Mouse (Mus musculus): Measurements from ENCODE around the gene Sergef.

Gene Sergef

DNA sequence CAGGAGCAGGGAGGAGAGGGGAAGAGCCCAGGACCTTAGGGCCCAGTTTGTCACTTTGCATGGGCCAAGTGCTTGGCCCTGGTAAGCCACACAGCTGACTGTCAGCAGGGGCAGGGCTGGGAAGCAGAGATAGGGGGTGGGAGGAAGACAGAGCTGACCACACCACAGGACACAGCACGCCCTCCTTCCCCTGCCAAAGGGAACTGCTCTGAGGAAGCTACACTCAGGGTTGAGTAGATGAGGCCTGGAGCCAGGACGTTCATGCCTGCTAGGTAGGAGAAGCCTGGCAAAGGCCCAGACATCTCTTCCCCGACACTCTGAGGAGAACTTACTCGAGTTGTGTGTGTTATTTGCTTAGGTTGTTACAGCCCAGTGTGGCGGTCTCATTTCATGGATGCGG lies 193.7 kb downstream of the Sergef start:
- no peak for DNase-seq (ENCODE audit: low read depth)

GRCm38 (mm10) chr7:46443163-46443562 lies 196.4 kb downstream of the Sergef start:
- DNase-seq (ENCODE audit: low read depth), result no peak

DNA sequence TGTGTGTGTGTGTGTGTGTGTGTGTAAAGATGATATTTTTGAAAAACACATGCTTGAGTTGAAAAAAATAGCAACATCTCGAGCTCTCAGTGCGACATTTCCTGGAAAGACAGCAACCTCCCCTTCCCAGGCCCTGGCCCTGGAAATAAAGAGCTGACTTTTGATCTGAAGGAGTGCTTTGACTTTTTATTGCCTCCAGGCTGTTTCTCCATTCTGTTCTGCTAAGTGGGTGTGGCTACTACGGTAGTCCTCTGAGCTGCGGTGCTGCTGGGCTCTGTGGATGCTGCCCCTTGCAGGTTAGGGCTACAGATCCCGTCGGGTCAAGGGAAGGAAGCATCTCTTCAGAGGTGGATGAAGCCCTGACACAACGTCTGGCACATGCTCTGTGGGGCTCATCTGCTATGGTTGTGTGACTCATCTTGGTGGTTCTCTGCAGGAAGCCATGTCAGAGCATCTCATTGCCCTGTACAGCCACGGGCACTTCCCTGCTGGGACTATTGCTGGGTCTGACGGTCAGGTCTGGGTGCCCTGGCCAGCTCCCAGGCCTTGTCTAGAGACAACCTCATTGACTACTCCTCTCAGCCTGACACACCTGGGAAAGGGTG lies 201.0 kb downstream of the Sergef start:
- no peak for DNase-seq (ENCODE audit: low read depth)

GRCm38 (mm10) chr7:46435833-46436232 lies 203.8 kb downstream of the Sergef start:
- no peak for DNase-seq (ENCODE audit: low read depth)

DNA sequence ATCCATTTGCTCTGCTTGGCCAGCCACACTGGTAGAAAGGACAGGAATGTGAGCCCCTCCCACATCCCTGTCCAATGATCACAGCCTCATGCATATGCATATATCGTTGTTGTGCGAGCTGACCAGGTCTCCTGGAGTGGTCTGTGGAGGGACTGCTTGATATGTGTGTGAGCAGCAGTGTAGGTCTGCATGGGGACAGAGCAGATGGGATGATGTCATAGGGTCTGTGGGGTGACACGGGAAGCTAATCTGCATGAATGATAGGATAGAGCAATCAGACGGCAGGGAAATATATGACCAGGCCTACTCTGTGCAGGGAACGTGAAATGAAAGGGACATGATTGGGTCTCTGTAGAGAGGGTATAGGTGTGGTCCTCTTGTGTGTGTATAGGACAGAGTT lies 205.7 kb downstream of the Sergef start:
- no peak for DNase-seq (ENCODE audit: low read depth)

- no peak for DNase-seq (ENCODE audit: low read depth)
These were observed 214.6 kb downstream of the Sergef start for GRCm38 (mm10) chr7:46425012-46425411.

- no peak for DNase-seq (ENCODE audit: low read depth)
These were observed 215.7 kb downstream of the Sergef start for GRCm38 (mm10) chr7:46423951-46424350.

DNA sequence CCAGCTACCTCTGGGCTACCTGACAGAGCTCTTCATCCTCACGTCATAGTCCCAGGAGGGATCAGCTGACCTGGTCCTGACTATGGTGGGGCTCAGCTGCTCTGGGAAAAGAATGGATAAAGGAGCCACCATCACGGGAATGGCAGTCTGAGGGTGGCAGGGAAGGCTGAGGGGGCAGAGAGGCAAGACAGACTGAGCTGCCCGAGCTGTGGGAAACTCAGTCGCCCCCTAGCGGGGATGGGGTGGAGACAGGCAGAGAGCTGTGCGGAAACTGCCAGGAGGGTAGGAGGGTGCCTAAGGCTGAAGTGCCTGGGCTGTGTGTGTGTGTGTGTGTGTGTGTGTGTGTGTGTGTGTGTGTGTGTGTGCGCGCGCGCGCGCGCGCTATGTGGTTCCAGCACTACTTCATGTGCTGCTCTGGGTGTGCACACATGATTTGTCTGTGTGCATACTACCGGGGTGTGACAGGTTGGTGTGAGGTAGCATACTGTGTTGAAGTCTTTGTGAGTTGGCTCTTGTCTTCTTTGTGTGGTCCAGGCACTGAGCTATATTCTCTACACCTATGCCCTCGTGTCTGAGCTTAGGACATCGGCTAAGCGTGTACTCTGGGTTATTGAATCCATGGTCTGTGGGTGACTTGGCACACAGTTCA lies 216.7 kb downstream of the Sergef start:
- no peak for DNase-seq (ENCODE audit: low read depth)

DNA sequence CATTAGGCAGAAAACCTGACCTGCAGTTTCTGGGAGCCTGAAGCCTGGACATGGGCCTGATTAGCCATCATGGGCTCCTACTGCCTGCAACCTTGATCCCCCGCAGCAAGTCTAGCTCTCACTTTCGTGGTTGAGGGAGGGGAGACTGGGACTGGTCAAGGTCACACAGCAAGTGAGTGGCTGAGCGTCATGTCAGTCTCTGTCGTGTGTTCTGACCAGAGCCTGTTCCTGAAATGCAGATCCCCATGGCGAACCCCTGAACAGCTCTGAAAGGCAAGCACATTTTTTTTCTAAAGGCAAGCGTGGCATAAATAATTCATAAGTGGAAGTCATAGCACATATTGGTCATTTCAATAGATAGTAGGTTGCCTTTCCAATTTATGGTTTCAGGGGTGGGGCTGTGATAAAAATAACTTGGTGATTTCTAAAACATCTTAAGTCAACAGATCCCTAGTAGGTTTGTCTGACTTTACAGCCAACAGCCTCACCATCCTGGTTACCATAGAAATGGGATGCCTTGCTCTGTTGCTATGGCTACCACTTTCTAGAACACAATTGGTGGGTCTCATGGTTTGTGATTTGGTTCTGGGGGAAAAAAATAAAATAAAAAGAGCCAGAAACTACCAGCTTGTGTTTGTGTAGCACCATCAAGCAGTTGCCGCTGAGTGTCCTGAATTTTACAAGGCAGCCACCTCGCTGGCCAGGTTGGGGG lies 217.4 kb downstream of the Sergef start:
- no peak for DNase-seq (ENCODE audit: low read depth)

GRCm38 (mm10) chr7:46421535-46421934 lies 218.1 kb downstream of the Sergef start:
- DNase-seq (ENCODE audit: low read depth), result no peak

DNA sequence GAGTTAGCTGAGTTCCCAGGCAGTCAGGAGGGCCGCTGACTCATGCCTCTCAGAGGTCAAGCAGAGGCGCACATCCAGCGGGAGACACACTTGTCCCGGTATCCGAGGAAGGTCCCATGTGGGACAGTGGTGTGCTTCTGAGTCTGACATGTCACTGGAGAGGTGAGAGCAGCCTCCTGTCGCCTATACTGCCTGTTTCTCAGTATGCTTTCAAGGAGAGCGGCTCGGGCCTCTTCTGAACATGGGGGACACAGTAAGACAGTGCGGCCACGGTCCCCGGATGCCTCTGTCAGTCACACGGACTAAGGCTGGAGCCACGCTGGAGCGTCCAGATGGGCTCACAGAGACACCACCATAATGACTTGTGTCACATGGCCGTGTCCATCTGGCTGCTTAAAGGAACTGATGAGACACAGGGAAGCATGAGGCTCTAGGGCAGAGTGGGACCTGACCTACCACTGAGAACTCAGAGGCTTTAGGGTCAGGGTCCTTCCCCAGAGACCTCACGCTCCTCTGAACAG lies 221.4 kb downstream of the Sergef start:
- DNase-seq (ENCODE audit: low read depth), result no peak

DNA sequence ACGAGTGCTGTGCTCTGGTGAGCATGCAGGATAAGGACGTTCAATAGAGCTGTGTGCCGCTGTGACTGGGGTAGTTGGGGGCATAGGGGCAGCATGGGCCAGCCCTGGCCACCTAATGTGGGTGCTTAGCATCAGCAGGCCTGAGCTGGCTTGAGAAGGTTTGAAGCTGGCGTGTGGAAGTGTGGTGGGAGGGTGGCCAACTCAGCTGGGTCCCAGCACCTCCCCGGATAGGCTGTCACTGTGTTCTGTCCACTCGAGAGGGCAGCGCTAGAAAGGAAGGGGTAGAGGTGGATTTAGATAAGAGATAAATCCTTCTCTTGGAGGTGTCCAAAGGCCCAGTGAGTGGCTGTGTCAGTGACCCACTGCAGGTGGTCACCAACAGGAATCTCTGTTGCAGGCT lies 222.1 kb downstream of the Sergef start:
- DNase-seq (ENCODE audit: low read depth), result no peak

- DNase-seq (ENCODE audit: low read depth), result no peak
These were observed 223.7 kb downstream of the Sergef start for GRCm38 (mm10) chr7:46415818-46416425.

GRCm38 (mm10) chr7:46413959-46414725 lies 225.5 kb downstream of the Sergef start:
- no peak for DNase-seq (ENCODE audit: low read depth)

- no peak for DNase-seq (ENCODE audit: low read depth)
These were observed 226.8 kb downstream of the Sergef start for GRCm38 (mm10) chr7:46412823-46413222.

DNA sequence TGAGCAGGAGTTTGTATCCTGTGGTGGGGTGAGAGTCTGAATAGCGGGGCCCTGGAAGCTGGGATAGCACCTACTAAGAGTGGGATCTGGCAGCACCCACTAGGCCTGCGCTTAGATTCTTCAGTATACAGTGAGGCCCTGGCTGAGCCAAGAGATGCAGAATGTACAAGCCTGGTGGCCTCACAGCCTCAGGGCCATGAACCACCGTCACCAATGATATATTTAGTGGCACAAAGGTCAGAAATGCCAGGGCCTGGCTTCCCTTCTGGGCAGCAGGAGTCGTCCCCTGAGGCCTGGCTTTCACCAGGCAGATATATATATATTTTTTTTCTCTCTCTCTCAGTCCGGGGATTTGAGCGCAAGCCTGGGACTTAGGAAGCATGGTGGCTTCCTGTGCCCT lies 228.9 kb downstream of the Sergef start:
- DNase-seq (ENCODE audit: low read depth), result no peak

GRCm38 (mm10) chr7:46409204-46409789 lies 230.3 kb downstream of the Sergef start:
- no peak for DNase-seq (ENCODE audit: low read depth)

- no peak for DNase-seq (ENCODE audit: low read depth)
These were observed 231.0 kb downstream of the Sergef start for GRCm38 (mm10) chr7:46408606-46409005.

DNA sequence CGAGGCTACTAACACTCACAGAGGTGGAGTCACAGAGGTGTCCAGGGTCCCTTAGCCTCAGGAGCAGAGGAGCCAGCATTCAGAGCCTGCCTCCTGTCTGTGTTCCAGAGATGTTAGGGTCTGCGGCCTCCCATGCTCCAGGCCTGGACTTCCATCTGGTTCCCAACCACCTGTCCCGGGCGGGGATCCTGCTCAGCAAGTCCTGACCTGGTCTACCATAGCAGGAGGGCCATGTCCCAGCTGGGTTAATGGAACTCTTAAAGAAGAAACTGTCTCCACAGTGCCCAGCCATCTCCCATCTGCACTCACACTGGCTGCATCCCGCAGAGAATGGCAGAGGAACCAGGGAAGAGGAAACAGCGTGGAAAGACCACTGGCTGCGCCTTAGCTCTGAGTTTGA lies 234.9 kb downstream of the Sergef start:
- no peak for DNase-seq (ENCODE audit: low read depth)

- DNase-seq (ENCODE audit: low read depth), result no peak
These were observed 235.8 kb downstream of the Sergef start for GRCm38 (mm10) chr7:46403616-46404485.
